Mouse (Mus musculus) naive thymus-derived CD4-positive, alpha-beta T cell, adult 2 months (primary cell): ENCODE results near the gene Smad5.

Experiments
- DNase-seq: peaks from one replicate; pipeline ENCODE4 v3.0.0-alpha.2; 2011; ENCODE audit warnings: low read depth

The Smad5 gene

DNA sequence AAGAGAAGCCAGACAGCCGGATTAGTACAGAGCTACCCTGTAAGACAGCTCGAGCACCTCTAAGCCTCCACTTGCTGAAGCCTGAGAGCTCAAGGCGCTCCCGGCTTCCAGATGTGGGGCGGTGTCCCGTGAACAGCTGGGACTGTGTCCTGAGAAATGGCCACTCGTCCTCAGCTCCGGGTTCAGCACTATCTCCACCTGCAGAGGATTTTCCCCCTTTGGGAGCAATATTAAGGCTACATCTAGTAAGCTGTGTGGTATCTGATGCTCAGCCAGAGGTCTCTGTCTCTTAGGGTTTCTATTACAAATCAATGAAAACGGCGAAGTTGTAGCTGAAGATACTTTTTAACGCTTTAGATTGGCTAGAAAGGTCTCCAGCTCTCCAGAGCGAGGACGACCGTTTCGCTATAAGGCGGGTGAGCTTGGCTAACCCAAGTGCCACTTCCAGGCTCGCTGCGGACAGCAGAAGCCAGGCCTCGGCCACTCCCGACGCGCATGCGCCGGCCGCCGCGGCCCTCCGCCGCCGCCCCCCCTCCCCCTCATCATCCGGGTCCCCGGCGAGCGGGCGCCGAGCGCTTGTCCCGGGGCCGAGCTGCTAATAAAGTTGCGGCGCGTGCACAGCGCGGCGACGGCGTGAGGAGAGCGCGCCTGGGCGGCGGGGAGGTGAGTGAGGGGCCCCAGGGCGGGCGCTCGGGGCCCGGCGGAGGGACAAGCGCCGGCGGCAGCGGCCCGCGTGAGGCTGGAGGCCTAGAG lies at the start of gene Smad5:
Gene Smad5, plus strand, starts transcription at position 542 of the 753 bp plus-strand sequence.
- DNase-seq = peak; percentile 86

DNA sequence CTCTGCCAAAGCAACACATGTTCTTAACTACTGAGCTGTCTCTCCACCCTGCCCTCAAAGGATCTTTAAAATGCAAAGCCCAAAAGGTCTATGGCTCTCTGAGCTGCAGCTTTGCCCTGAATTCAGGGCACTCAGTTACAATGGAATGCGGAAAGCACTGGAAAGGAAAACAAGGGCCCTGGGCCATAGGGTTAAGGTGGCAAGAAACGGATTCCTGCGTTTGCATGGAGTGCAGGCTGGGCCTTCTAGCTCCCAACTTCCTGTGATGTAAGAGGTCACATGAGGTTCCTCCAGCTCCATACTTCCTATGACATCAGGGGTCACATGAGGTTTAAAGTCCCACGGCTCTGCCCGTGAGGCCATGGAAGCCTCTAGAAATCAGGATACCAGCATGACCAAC lies 48.6 kb upstream of the Smad5 start:
- no peak for DNase-seq

DNA sequence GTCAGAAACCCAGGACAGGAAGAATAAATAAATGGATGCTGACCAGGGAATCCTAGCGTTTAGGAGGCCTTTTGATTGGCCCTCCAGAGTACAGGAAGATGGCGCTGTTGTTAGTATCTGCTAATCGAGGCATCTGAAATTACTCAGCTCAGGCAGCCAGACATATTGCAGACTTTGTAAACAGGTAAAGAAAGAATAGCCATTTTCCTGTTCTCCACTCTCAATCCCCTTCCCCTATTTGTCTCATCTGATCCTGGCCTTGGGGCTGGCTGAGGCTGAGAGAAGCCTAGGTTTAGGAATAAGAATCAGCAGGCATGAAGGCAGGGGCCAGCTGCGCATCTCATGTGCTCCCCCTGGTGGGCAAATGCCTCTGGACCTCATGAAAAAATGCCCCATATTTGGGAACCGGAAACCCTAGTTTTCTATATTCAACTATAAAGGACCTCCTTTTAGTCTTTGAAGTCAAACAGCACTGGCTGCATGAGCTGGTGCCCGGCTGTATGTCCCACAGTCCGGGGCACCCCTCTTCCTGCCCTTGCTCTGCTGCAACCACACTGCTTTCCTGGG lies 44.8 kb upstream of the Smad5 start:
- peak; percentile 87 for DNase-seq

DNA sequence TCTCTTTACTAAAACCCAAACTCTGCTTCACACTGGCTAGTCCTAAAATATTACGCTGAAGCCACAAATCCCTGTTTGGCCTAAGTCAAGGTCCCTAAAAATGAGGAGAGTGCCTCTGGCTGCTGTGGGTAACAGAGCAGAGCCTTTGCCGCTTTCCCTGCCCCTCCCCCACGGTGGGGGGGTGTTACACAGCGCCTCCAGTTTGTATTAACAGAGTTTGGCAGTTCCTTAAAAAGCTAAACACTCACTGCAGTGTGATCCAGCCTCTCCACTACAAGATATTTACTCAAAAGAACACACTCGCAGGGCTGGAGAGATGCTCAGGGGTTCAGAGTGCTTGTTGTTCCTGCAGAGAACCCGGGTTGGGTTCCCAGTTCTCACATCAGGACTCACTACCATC lies 43.9 kb upstream of the Smad5 start:
- no peak for DNase-seq

DNA sequence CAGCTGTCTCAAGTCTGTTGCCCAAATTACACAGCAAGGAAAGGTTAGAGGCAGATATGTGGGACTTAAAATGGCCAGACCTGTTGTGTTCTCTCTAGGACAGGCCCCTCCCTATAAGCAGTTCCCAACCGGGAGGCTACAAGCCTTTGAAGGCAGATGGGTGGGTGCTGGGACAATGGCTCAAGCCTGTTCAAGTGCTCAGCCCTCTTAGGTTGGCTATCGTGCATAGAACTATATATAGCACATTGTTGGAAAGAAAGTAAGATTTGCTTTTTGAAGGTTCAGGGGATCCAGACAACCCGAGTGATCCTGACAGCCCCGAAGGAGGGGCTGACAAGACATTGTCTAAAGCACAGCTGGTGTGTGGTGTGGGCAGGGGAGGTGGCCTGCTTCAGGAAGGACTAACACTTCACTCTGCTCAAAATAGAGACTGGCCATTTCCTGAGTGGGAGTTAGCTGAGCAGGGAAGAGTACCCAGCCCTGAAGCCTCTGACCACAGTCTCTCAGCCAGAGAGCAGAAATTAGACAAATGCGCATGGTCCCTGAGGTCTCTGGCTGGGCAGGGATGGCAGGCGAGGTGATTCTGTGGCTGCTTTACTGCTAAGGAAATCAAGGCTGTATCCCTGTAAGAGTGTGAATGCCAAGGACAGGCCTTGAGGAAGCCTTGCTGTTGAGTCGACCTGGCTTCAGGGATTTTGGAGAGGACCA lies 40.7 kb upstream of the Smad5 start:
- no peak for DNase-seq

DNA sequence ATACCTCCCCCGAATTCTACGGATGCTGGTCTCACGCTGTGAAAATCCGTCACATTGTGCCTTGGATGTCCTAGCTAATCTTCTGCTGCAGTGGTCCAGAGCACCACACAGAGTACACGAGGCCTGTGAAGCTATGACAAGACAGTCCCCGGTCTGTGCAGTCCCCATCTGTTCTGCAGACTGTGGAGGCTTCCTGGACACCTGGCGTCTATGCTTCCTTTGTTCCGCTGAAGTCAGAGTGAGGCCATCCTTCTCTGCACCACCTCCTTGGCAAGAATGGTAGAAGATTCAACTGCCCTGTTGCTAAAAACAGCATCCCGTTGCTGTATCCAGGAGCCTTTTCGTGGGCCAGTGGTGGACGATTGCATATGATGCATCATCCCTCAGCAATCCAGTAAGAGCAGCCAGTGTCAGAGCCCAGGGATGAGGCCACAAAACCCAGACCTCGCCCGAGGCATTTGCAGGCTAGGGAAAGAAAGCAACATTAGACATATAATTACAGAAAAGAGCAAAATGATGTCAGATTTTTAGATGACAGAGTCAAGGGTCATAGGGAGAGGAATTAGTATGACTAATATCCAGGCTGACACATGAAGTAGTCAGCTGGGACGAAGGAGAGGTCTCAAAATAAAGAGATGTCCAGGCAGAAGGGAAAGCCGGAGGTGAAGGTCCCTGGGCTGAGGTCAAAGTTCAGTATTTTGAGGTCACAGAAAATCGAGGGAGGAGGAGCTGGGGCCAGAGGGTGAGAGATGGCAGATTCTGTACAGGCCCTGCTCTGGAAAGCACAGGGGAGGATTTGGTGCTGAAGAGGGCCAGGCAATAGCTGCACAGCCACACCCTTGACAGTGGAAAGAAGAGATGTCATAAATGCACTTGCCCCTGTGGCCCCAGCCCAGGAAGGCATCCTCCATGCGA lies 38.3 kb upstream of the Smad5 start:
- no peak for DNase-seq

DNA sequence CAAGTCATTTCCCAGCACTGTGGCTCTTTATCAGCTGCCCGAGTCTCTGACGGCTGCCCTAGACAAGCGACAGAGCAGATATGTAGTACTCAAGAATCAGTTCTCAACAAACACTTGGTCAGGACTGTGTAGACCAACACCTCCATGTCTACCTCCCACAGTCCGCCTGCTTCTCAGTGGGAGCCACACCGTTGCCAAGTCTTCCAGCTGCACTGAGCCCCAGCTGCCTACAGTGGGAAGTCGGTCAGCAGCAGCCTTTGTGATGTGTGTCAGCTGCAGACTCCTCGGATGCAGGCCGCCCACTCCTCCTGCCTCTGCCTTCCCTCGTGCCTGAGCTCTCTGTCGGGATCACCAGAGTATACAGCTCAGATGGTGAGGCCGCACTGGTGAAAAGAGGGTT lies 31.6 kb upstream of the Smad5 start:
- DNase-seq = no peak

DNA sequence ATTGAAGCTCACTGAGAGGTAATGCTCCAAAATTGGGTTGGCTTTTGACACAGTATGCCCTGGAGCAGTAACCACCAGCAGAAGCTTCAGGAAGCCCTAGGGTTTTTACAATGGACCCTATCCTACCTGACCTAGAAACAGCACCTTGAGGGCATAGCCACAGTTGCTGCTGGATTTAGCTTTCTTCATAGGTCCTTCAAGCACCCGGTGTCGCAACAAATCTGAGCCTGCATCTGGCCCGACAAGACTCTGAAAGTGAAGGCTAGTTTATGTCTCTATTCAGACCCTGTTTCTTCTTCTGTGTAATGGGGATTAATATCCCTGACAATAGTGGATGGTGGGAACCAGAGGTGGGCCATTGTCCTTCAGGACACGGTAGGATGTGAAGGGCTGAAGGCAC lies 25.1 kb upstream of the Smad5 start:
- DNase-seq = no peak

DNA sequence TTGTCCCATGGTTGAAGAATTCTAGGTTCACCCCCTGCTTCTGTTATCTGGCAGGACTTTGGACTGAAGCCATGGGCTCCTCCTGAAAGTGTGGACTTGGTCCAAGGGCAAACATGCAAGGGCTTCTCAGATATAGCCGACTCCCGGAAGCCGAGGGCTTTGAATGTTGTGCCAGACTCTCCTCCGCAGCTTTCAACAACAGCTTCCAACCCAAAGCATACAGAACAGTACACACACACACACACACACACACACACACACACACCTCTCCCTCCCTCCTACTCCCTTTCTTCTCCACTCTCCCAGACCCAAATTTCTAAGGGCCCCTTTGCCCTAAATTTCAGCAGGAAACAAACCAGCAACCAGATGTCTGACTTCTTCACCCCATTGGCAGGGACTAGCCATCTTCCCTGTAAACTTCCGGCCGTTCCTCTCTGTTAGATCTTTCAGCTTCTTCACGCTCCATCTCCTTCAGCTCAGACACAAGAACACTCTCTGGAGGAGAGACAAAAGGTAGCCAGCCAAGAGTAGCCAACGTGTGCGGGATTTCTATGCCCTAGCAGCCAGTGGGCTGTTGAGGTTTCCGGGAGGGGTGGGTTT lies 24.5 kb upstream of the Smad5 start:
- no peak for DNase-seq

DNA sequence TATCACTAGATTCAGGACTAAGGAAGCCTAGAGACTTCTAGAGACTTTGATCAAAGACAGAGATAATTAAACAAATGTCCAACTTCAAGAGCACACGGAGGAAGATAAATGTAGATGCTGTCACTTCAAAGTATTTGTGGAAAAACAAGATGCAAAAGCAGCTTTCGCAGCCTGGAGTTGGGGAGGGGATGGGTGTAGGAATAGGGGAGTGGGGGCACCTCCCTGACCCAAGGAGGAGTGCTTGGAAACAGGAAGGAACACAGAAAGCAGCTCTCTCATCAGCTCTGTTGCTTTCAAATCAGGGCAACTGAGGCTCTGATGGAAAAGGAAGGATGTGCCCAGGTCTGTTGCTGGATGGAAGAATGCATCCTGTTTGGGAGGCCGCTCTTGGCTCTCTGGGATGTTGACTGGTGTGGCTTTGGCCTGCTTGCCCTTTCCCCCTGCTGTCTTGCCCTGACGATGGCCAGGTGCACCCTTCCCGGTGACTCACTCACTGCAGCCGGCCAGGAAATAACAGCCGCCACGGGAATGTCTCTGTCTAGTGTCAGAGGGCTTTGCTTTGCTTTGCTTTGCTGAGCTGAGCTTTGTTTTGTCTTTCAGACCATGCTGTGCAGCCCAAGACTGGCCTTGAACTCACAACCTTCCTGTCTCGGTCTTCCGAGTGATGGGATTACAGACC lies 23.8 kb upstream of the Smad5 start:
- DNase-seq = no peak

DNA sequence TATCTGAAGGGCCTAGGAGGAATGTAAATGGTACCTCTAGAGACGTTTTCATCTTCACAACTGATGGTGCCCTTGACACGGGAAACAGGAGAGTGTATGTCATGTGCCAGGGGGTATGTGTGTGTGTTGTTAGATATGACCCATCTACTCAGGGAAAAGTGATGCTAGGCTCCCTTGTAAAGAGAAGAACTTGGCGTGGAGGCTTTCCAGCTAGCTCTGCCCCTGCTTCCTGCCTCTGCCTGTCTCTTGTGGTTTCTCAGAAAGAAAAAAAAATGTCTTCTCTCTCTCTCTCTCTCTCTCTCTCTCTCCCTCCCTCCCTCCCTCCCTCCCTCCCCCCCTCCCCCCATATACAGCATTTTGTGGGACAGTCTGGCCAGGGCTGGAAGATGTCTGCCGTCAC lies 20.9 kb upstream of the Smad5 start:
- DNase-seq = peak; percentile 53

DNA sequence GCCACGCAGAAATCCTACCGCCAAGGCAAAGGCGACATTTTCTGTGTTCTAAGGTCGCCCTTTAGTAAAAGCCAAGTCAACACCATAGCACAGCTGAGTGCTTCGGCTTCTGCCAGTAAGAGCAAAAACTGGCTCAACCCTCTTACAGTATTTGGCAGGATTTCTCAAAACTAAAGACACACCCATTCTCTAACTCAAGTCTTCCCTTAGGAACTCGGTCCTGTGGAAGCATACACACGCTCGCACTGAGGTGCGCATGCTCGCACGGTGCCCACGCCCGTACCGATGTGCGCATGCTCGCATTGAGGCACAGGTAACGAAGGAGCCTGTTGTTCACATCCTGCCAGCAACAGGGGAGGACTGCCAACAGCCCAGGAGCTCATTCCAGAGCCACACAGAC lies 20.5 kb upstream of the Smad5 start:
- peak; percentile 71 for DNase-seq

DNA sequence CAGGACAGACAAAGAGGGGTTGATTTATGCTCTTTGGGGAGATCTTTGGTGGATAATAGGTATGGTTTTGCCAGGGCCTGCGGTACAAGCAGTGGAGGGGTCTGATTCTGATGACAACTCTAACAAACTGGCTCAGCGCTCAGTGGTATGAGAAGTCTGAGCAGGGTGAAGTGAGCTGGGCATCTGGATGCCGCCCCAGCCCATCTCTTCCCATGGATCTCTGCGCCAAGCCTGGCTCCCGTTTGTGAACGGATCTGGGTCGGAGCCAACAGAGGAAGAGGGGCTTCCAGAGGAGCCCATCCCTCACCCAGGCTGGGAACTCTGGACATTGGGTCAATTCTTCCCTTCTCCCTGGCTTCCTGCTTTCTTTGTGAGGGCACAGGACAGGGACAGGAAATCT lies 19.5 kb upstream of the Smad5 start:
- no peak for DNase-seq

DNA sequence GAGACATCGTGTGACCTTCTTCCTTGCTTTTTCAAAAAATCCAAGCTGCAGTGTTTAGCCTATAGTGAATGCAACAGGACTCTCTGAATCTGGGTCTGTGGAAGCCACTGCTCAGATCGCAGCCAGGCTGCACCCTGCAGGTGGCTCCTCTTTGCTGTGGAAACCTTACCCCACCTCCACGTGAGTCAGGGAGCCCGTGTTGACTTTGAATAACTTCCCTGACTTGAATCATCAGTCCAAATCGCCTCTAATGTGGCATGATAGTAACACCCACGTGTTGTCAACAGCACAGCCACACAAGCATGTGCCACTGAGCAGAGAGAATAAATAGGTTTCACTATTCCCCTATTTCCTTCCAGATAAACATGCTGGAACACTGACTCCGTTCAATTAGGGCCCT lies 10.8 kb upstream of the Smad5 start:
- no peak for DNase-seq

DNA sequence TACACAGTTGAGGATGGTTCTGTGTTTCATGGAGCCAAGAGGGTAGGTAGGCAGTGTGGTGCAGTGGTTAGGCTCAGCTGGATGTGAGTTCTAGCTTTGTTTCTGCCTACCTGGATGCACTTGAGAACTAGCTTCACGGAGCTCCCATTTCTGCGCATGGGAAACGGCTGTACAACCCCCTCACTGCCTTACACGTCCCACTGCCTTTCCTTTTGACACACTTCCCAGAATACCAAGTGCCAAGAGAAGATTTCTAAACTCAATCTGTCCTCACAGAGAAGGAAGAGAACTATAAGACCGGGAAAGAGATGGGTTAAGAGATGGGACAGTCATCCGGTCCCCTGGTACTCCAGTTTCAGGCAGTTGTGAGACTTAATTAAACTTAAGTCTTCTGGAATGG lies 10.2 kb upstream of the Smad5 start:
- no peak for DNase-seq

DNA sequence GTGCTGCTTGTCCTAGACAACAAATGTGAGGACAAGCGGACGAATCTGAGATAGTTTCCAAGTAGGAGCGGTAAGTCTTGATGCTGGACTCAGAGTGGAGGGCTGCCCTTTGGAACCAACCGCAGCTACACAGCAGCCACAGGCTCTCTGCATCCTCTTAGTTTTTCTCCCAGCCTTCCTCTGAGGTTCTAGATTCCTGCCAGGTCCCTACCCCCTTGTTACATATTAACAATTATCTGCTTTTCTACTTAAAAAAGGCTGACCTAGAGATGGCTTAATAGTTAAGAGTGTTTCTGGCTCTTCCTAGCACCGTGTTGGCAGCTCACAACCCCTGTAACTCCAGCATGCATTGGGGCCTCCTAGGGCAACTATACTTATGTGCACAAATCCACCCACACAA lies 7.1 kb upstream of the Smad5 start:
- DNase-seq = no peak

DNA sequence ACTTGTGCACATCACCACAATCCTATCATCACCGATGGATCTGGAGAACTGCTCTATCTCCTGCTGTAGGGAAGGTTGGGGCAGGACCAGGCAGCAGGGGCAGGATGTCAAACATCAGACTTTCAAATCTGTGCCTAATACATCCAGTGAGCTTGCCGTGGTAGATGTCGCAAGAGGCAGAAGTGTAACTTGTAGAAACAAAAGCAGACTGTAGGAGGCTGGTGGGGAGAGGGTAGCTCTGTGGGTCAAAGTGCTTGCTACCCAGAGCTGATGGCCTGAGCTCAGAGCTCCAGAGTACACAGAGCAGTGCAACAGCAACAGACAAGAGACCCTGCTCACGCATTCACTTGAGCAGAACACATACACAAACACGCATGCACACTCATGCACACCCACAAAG lies 6.1 kb upstream of the Smad5 start:
- DNase-seq = no peak

DNA sequence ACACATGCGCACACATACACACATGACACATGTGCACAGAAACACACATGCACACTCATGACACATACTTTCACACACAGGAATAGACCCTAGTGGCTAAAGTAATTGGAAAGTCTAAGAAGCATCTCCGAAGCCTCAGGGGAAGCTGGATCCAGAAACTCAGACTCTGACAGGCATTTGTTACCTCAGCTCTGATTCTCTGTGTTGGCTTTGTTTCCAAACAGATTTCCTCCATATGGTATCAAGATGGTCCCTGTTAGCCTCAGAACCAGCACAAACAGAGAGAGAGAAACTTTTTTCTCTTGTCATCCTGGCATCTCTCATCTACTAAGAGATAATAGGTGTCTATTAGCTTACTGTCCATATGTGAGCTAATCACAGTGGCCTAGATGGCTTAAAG lies 5.6 kb upstream of the Smad5 start:
- DNase-seq = no peak

DNA sequence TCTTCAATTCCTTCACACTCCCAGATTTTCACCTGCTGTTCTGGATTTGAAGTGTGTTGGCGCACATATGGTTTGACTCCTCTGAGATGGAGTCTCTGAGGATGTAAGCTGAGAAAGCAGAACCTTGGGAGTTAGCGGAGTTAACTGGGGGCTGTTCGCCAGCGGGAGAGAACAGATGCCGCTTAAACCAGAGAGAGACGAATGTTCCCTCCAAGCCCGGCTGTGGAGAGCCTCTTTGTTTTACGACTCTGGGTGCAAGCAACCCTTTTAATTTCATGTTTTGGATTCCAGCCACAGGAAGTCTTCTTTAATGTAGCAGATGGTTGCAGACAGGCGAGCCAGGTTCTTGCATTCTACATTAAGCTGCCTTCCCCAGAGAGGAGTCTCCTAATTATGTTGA lies 4.4 kb upstream of the Smad5 start:
- no peak for DNase-seq

DNA sequence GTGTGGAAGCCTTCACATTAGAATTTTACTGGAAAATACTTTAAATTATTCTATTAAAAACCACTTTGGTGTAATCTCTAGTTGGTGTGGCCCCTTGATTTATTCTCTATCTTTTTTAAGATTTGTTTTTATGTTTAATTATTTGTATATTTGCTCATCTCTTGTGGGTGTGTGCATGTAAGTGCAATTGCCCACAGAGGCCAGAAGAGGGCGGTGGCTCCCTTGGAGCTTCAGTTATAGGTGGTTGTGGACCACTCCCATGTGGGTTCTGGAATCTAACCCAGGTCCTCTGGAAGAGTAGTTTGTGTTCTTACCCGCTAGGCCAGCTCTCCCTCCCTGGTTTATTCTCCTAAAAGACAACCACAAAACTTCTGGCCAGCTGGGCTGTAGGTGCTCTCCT lies 3.4 kb upstream of the Smad5 start:
- peak; percentile 19 for DNase-seq

DNA sequence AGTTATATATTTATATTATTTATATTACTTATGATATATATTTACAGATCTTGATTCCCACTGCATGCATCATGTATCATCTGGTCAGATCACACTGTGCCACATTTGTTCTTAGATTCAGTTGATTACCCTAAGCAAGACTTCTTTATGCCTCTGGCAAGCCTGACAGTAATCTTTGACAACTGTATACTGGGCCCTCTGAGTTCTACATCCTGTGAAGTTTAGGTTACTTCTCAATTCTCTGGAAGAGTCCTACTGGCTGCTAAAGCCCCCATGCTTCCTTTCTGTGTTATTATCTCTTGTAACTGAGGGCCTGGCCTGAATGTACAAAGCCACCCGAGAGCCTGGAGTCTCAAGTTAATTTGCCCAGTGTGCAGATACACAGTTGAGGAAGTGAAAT lies 1.8 kb upstream of the Smad5 start:
- DNase-seq = no peak

DNA sequence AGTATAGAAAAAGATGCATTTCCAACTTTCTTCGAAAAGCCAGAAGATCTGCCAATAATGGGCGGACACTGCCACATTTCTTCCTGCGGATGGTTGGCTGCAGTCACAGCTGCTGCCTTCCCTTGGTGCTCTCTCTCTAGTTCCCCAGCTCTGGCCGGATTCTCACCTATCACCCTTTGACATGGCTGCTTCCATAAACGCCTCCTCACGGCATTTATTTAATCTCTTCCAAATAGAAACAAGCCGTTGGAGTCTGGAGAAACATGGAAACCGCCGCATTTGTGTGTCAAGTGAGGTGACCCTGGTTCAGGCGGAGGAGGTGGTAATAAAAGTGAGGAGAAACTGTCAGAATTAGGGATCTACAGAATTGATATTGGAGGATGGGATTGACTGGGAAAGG lies 886 bp upstream of the Smad5 start:
- peak; percentile 7 for DNase-seq
